Mouse (Mus musculus): ENCODE results near the gene Fam32a.
A peak's percentile ranks its signal among the peaks of the same experiment; 100 is the strongest.

DNA sequence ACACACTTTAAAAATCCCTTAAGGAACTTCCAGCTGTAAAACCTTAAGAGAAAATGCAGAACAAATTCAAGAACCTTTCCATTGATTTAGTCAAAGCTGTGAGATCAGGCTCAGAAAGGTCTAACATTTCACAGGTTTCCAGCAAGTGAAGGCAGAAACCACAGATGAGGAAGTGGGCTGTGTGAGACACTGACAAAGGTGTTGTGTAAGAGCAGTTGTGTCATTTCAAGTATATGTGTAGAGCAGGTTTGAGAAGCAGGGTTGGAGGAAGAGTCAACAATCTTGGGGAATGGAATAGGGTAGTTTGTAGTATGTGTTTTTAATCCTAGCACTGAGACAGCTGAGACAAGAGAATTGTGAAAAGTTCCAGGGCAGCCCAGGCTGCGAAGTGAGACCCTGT, 3.7 kb upstream of the Fam32a start:
- no peak for TF ChIP-seq CTCF (IDR thresholded peaks at IDR 0.05; ENCODE audit: low read depth)
- TF ChIP-seq EP300 (IDR thresholded peaks at IDR 0.05; ENCODE audit: low read depth), result peak; percentile 24; the same call in 1 of the 2 replicates

All from liver, postnatal 0 days (tissue).